Mouse (Mus musculus) frontal cortex, adult 2 months (tissue): ENCODE measurements around the gene Hibadh. TPM values are rescaled to one million over a fixed set of nuclear protein-coding genes. Genes with fewer than 3 reads are reported as not detected.

Experiments
- DNase-seq, 2 experiments: peaks; one replicate each; pipeline ENCODE4 v3.0.0; 2022; ENCODE audit warnings: low spot score in 1 of 2; ENCODE audit errors: extremely low spot score in 1 of 2
- polyA plus RNA-seq: library from polyadenylated mRNA; depleted of rRNA; stranded (reverse); fragments of >200 nt; gene quantifications from 2 replicates; pipeline ENCODE4 v1.2.3, GENCODE M21; 2012; rRNA removed

Hibadh gene
- polyA plus RNA-seq, 1 experiment, result 73.7 TPM

GRCm38 (mm10) chr6:52505777-52506755 is 134.1 kb downstream of the Hibadh start:
- no peak for DNase-seq

GRCm38 (mm10) chr6:52504676-52505460 is 135.3 kb downstream of the Hibadh start:
- no peak for DNase-seq

- no peak for DNase-seq
Measured at GRCm38 (mm10) chr6:52502986-52503385, 137.2 kb downstream of the Hibadh start.

GRCm38 (mm10) chr6:52501479-52501878 is 138.7 kb downstream of the Hibadh start:
- no peak for DNase-seq

Other genes with a start within 250 kb of the Hibadh start
- 94.5 and 99.6 TPM in 2 replicates for gene Tax1bp1, start 73.3 kb upstream of the Hibadh start, polyA plus RNA-seq